Mouse (Mus musculus): ENCODE measurements at regions not wholly inside any gene's neighbourhood (a gene's known extent, or its start where the extent isn't known, plus 50 kb on each side); places are given as distances from the start of the nearest gene placed in this dataset.

DNA sequence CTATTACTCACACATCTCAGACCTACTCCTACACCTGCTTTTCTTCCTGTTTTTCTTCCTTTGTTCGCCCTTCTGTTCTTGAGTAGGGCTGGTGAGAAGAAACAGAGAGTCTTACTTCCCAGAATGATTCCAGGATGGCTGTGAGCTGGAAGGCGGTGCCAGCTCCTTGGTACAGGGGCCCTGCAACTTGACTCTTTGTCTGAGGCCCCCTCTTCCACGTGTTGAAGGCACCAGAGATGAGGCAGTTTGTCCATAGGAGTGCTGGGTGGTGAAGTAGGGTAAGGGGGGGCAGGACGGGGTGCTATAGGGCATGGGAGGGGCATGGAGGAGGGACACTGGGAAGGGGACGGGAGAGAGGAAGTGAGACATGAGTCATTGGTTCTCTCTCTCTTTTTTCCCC lies 60.8 kb downstream of the Dmrta2 start:
- H3K36me3 ChIP-seq, result no peaks in the 10 kb centered on the region
- H3K27me3 ChIP-seq, result no peaks in the 10 kb centered on the region
- H3K27ac ChIP-seq (replicated peaks), result no peak overlapping the region
- no peak overlapping the region for H3K4me2 ChIP-seq (replicated peaks)
- no peak overlapping the region for H3K9ac ChIP-seq (replicated peaks)
- WGBS, result 66% methylated on average over 5 of the region's 5 CpGs
- ATAC-seq (ENCODE audit: low FRiP score, low read depth), result no peak
- no peaks in the 10 kb centered on the region for H3K4me1 ChIP-seq
- no peaks in the 10 kb centered on the region for H3K9me3 ChIP-seq
- no peak overlapping the region for H3K4me3 ChIP-seq

- Histone ChIP-seq H3K9me3 (no peaks in the 10 kb centered on the region), H3K4me3 (no peak overlapping the region), H3K4me2 (replicated peaks) (no peak overlapping the region), H3K9ac (replicated peaks) (no peak overlapping the region), H3K36me3 (no peaks in the 10 kb centered on the region), H3K27ac (replicated peaks) (no peak overlapping the region), H3K4me1 (no peaks in the 10 kb centered on the region), H3K27me3 (0 out of 2 replicates have a peak, but pooled peaks cover 3% of the 10 kb centered on the region)
- WGBS, result 86% methylated on average over 17 of the region's 17 CpGs
- no peak for ATAC-seq (ENCODE audit: low FRiP score, low read depth)
Observed at GRCm38 (mm10) chr4:110044851-110045618, 67.2 kb downstream of the Dmrta2 start.

DNA sequence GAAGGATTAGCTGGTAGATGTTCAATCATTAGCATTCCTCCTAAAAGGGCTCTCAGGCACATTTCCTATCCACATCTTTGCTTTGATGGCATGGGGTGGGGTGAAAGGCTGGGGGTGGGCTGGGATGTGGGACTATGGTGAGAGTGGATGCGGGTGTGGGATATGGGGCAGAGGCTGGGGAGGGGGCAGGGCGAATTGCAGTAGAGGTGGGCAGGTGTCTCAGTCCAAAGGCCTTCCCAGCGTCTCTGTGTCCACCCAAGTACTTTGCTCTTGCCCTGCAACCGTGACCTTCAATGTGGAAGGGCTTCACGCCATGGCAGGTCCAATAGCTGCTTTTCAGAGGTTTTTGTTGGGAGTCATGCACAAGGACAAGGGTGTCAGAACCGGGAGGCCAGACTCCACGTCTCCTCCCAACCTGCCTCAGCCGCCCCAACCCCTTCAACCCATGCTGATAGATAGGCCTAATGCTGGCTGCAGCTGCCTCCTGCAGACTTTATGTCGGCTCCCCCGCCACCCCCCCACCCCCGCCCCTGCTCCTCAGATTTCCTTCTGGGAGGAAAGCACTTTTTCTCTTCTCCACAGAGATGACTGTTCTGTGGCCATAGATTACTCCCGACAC lies 67.9 kb downstream of the Dmrta2 start:
- H3K4me2 ChIP-seq (replicated peaks), result no peak overlapping the region
- no peaks in the 10 kb centered on the region for H3K36me3 ChIP-seq
- H3K9me3 ChIP-seq, result no peaks in the 10 kb centered on the region
- H3K27me3 ChIP-seq, result 0 out of 2 replicates have a peak, but pooled peaks cover 3% of the 10 kb centered on the region
- ATAC-seq (ENCODE audit: low FRiP score, low read depth), result no peak
- WGBS, result 89% methylated on average over 12 of the region's 12 CpGs
- no peak overlapping the region for H3K9ac ChIP-seq (replicated peaks)
- peaks cover 4% of the 10 kb centered on the region for H3K4me1 ChIP-seq
- H3K4me3 ChIP-seq, result no peak overlapping the region
- no peak overlapping the region for H3K27ac ChIP-seq (replicated peaks)

DNA sequence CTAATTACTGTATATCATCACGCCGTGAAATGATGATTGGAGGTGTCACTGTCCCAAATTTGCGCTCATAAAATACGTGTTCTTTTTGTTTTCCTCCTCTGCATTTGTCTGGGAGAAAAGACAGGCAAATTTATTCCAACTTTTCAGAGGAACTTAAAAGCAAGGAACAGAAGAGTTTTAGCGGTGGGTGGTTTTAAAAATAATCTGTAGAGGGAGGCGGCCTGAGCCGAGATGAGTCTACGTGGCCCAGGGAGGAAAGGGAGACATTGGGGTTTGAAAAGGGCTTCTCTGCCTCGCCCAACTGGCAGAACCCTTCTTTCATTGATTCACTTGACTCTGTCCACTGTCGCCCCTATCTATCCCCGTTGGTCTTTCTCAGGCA lies 68.4 kb downstream of the Dmrta2 start:
- H3K9me3 ChIP-seq, result no peaks in the 10 kb centered on the region
- H3K36me3 ChIP-seq, result no peaks in the 10 kb centered on the region
- no peak overlapping the region for H3K27ac ChIP-seq (replicated peaks)
- WGBS, result 96% methylated on average over 11 of the region's 11 CpGs
- H3K4me1 ChIP-seq, result peaks cover 6% of the 10 kb centered on the region
- no peak for ATAC-seq (ENCODE audit: low FRiP score, low read depth)
- no peak overlapping the region for H3K9ac ChIP-seq (replicated peaks)
- H3K4me3 ChIP-seq, result no peak overlapping the region
- 0 out of 2 replicates have a peak, but pooled peaks cover 3% of the 10 kb centered on the region for H3K27me3 ChIP-seq
- H3K4me2 ChIP-seq (replicated peaks), result no peak overlapping the region

DNA sequence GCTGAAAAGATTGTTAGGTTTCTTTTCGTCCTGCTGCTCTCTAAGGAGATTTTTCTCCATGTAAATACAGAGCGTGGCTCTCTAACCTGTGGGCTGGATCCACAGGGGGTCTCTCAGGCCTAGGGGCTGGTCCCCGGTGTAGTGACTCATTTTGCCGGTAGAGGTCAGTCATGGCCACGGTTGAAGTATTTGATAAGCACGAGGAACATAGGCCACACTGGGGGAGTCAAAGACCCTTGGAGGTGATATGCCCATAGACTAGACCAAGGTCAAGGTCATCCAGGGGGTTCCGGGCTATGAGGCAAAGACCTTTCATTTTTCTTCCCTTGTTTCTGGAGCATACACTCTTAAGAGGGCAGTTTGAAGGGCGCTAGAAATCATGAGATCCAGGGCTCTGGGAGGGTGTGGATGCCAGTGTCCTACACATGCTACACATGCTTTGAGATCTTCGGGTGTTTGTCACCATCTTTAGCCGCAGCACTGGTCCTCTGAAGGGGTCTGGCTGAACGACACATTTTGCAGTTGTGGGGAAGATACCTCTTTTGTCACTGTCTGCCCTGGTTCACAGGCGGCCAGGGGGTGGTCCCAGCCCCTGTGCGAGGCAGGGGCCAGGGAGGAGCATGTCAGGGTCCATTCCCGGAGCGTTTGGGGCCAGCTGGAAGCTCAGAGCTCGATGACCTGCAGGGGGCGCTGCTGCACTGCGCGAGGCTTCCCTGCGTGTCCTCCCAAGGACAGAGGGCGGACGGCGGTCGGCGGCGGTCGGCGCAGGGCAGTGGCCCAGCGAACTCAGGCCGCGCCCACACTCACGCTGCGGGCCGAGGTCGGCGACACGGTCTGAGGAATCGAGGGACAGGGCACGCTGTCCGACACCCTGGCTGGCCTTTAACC lies 72.8 kb downstream of the Dmrta2 start:
- WGBS, result 4% methylated on average over 40 of the region's 40 CpGs
- Histone ChIP-seq H3K4me2 (replicated peaks) (peak overlapping the region; percentile 78), H3K36me3 (no peaks in the 10 kb centered on the region), H3K9me3 (no peaks in the 10 kb centered on the region), H3K4me3 (peak overlapping the region; percentile 46), H3K27me3 (0 out of 2 replicates have a peak, but pooled peaks cover 8% of the 10 kb centered on the region), H3K4me1 (peaks cover 6% of the 10 kb centered on the region), H3K9ac (replicated peaks) (peak overlapping the region; percentile 55), H3K27ac (replicated peaks) (peak overlapping the region; percentile 52; the same call in 1 of the 2 replicates)
- peak; percentile 94 for ATAC-seq (ENCODE audit: low FRiP score, low read depth)

GRCm38 (mm10) chr4:110051281-110051665 lies 73.4 kb downstream of the Dmrta2 start:
- peaks cover 6% of the 10 kb centered on the region for H3K4me1 ChIP-seq
- peak overlapping the region; percentile 46 for H3K4me3 ChIP-seq
- no peaks in the 10 kb centered on the region for H3K36me3 ChIP-seq
- peak overlapping the region; percentile 78 for H3K4me2 ChIP-seq (replicated peaks)
- peak overlapping the region; percentile 55 for H3K9ac ChIP-seq (replicated peaks)
- WGBS, result 18% methylated on average over 12 of the region's 12 CpGs
- no peaks in the 10 kb centered on the region for H3K9me3 ChIP-seq
- ATAC-seq (ENCODE audit: low FRiP score, low read depth), result peak; percentile 40; the same call in 1 of the 2 replicates
- 0 out of 2 replicates have a peak, but pooled peaks cover 8% of the 10 kb centered on the region for H3K27me3 ChIP-seq
- peak overlapping the region; percentile 52; the same call in 1 of the 2 replicates for H3K27ac ChIP-seq (replicated peaks)

GRCm38 (mm10) chr4:110051872-110052271 lies 74.0 kb downstream of the Dmrta2 start:
- H3K9me3 ChIP-seq, result no peaks in the 10 kb centered on the region
- ATAC-seq (ENCODE audit: low FRiP score, low read depth), result no peak
- peaks cover 6% of the 10 kb centered on the region for H3K4me1 ChIP-seq
- no peak overlapping the region for H3K27ac ChIP-seq (replicated peaks)
- WGBS, result 56% methylated on average over 10 of the region's 10 CpGs
- H3K36me3 ChIP-seq, result no peaks in the 10 kb centered on the region
- no peak overlapping the region for H3K4me3 ChIP-seq
- H3K27me3 ChIP-seq, result 0 out of 2 replicates have a peak, but pooled peaks cover 8% of the 10 kb centered on the region
- H3K4me2 ChIP-seq (replicated peaks), result no peak overlapping the region
- no peak overlapping the region for H3K9ac ChIP-seq (replicated peaks)

GRCm38 (mm10) chr4:110052998-110053397 lies 75.1 kb downstream of the Dmrta2 start:
- Histone ChIP-seq H3K27me3 (0 out of 2 replicates have a peak, but pooled peaks cover 8% of the 10 kb centered on the region), H3K9me3 (no peaks in the 10 kb centered on the region), H3K36me3 (no peaks in the 10 kb centered on the region), H3K9ac (replicated peaks) (no peak overlapping the region), H3K4me1 (peaks cover 6% of the 10 kb centered on the region), H3K4me3 (no peak overlapping the region), H3K4me2 (replicated peaks) (no peak overlapping the region), H3K27ac (replicated peaks) (no peak overlapping the region)
- no peak for ATAC-seq (ENCODE audit: low FRiP score, low read depth)
- 88% methylated on average over 4 of the region's 4 CpGs for WGBS

- no peak overlapping the region for H3K27ac ChIP-seq (replicated peaks)
- no peak overlapping the region for H3K4me3 ChIP-seq
- no peaks in the 10 kb centered on the region for H3K27me3 ChIP-seq
- H3K36me3 ChIP-seq, result no peaks in the 10 kb centered on the region
- no peaks in the 10 kb centered on the region for H3K4me1 ChIP-seq
- H3K9me3 ChIP-seq, result no peaks in the 10 kb centered on the region
- no peak for ATAC-seq (ENCODE audit: low FRiP score, low read depth)
- no peak overlapping the region for H3K4me2 ChIP-seq (replicated peaks)
- WGBS, result 84% methylated on average over 3 of the region's 3 CpGs
- no peak overlapping the region for H3K9ac ChIP-seq (replicated peaks)
Observed at GRCm38 (mm10) chr4:110073836-110074235, 96.0 kb downstream of the Dmrta2 start.

GRCm38 (mm10) chr4:110083371-110083770 lies 105.5 kb downstream of the Dmrta2 start:
- Histone ChIP-seq H3K4me2 (replicated peaks) (no peak overlapping the region), H3K4me3 (no peak overlapping the region), H3K4me1 (no peaks in the 10 kb centered on the region), H3K9ac (replicated peaks) (no peak overlapping the region), H3K27ac (replicated peaks) (no peak overlapping the region), H3K27me3 (no peaks in the 10 kb centered on the region), H3K9me3 (no peaks in the 10 kb centered on the region), H3K36me3 (no peaks in the 10 kb centered on the region)
- ATAC-seq (ENCODE audit: low FRiP score, low read depth), result no peak

DNA sequence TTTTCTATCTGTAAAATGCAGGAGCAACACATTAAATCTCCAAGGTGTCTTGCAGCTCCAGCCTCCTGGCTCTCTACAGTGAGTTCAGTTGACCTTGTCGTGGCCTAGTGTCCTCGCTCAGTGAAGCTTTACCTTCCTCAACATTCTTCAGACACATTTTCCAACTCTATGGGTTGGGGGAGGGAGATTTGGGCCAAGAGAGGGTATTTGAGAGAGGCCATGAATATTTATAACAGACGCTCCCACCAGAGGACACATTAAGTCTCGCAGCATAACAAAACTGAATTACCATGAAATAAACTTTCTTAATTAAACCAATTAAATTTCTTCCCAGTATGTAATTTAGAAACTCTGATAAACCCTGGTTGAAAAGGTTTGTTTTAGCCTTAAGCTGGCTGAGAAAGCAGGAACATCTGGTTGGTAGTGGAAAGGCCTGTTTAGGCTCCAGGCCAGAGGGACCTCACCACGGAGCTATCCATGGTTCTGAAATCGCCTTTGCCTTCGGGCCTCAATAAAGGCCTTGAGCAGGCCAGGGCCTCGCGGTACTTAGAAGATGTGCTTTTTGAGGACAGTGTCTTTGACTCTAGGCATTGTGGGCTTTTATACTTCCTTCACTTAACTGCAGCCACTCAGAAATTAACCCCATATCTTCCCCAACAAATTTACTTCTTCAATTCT lies 109.9 kb downstream of the Dmrta2 start:
- ATAC-seq (ENCODE audit: low FRiP score, low read depth), result no peak
- Histone ChIP-seq H3K36me3 (no peaks in the 10 kb centered on the region), H3K27me3 (no peaks in the 10 kb centered on the region), H3K9ac (replicated peaks) (no peak overlapping the region), H3K27ac (replicated peaks) (no peak overlapping the region), H3K4me2 (replicated peaks) (no peak overlapping the region), H3K4me3 (no peak overlapping the region), H3K4me1 (no peaks in the 10 kb centered on the region), H3K9me3 (no peaks in the 10 kb centered on the region)
- WGBS, result 28% methylated on average over 9 of the region's 9 CpGs
